In genomic region chr11:19012463-19013115, GRCm38 (mm10) we compare ENCODE assay signal across 9 mouse cellular contexts. TPM values are rescaled to one million over a fixed set of nuclear protein-coding genes. Genes with fewer than 3 reads are reported as not detected.
A peak's percentile ranks its signal among the peaks of the same experiment; 100 is the strongest.
DNase-seq lines count a peak whose midpoint lies in the region; ATAC-seq lines count a peak whose summit lies in the region.
"Had no signal": no experiment of that assay in that cellular context is flagged by ENCODE, and none has a peak within 500 bp of the region (broad histone marks: within the 10 kb centered on the region; RNA-seq: fewer than 3 reads in every experiment).

No protein-coding gene starts in this region.

- no peaks in the 10 kb centered on the region for H3K36me3 ChIP-seq in heart, embryonic 15.5 days
- no peaks in the 10 kb centered on the region for H3K36me3 ChIP-seq in midbrain, embryonic 11.5 days (ENCODE audit: control insufficient read depth, insufficient read depth, low read length)

- H3K27ac ChIP-seq in heart, embryonic 15.5 days = peak overlapping the region; percentile 86
- no peak overlapping the region for H3K27ac ChIP-seq in midbrain, embryonic 11.5 days (ENCODE audit: low read depth, low read length)

- peak; percentile 44 for DNase-seq in embryo, embryonic 10.5 days (ENCODE audit: low spot score)
- no peak for DNase-seq in embryo, embryonic 11 days
- peak; percentile 43 for DNase-seq in 3T3-L1 (ENCODE audit: low read depth, low spot score)
- peak; percentile 89 for DNase-seq in midbrain, embryonic 11.5 days (ENCODE audit: low spot score, missing footprints)
- DNase-seq in thymus, postnatal 10 days (ENCODE audit: low spot score in 2 of 2) = no peak
- no peak for DNase-seq in urinary bladder, adult 2 months (ENCODE audit: low spot score)
- DNase-seq: spleen, adult 18-20 months had no signal

- H3K4me3 ChIP-seq in heart, embryonic 15.5 days = peak overlapping the region; percentile 70
- H3K4me3 ChIP-seq in midbrain, embryonic 11.5 days (ENCODE audit: low read depth, low read length) = no peak overlapping the region

- 21% methylated on average over 2 of the region's 2 CpGs for WGBS in heart, embryonic 15.5 days
- 21% methylated on average over 2 of the region's 2 CpGs for WGBS in midbrain, embryonic 11.5 days

- H3K9ac ChIP-seq in heart, embryonic 15.5 days = peak overlapping the region; percentile 96
- no peak overlapping the region for H3K9ac ChIP-seq in midbrain, embryonic 11.5 days (ENCODE audit: low read length)

- no peaks in the 10 kb centered on the region for H3K27me3 ChIP-seq in heart, embryonic 15.5 days
- peaks cover 15% of the 10 kb centered on the region for H3K27me3 ChIP-seq in midbrain, embryonic 11.5 days (ENCODE audit: control insufficient read depth, insufficient read depth, low read length)

- peaks cover 33% of the 10 kb centered on the region for H3K4me1 ChIP-seq in heart, embryonic 15.5 days (replicated peaks)
- peaks cover 67% of the 10 kb centered on the region for H3K4me1 ChIP-seq in midbrain, embryonic 11.5 days (ENCODE audit: control insufficient read depth, insufficient read depth, low read length)

- H3K9me3 ChIP-seq in heart, embryonic 15.5 days (replicated peaks) = no peaks in the 10 kb centered on the region
- H3K9me3 ChIP-seq in midbrain, embryonic 11.5 days (ENCODE audit: control insufficient read depth, low read length) = no peaks in the 10 kb centered on the region

- peak overlapping the region; percentile 81 for H3K4me2 ChIP-seq in heart, embryonic 15.5 days
- H3K4me2 ChIP-seq in midbrain, embryonic 11.5 days = 0 out of 2 replicates have a peak overlapping the region, but pooled peaks have one; percentile 9

- ATAC-seq in heart, embryonic 15.5 days (replicated peaks; ENCODE audit: insufficient number of reproducible peaks, insufficient read depth, low FRiP score, low read depth) = no peak
- ATAC-seq in midbrain, embryonic 11.5 days (ENCODE audit: low FRiP score) = no peak
- no peak for ATAC-seq in monocyte, adult 5-6 weeks (replicated peaks; ENCODE audit: insufficient number of reproducible peaks, low FRiP score, low TSS enrichment, poor library complexity, severe bottlenecking)

RNA-seq across cellular contexts. Expression of gene Meis1, which starts 6.2 kb away (rescaled TPM):
- 51.8 and 67.7 TPM in 2 replicates for polyA plus RNA-seq in heart, embryonic 15.5 days (2015; fragmentation: Nextera tagmentation; extraction: Ambion mirVana)
- polyA plus RNA-seq in midbrain, embryonic 11.5 days (2014; fragmentation: Nextera tagmentation; extraction: Ambion mirVana) = 39.4 and 39.6 TPM in 2 replicates
- 6.7 to 11.1 TPM (median 10.2 TPM) in 3 replicates for total RNA-seq in monocyte, adult 5-6 weeks (2017)
- 127 and 134 TPM in 2 replicates for polyA plus RNA-seq in urinary bladder, adult 2 months (2012; rRNA removed)

Comparison
In these comparisons a context has a peak if more than half of its experiments do, and no peak if none do; other contexts are left out.
1. DNase-seq: peak in embryo, embryonic 10.5 days (single experiment), 3T3-L1 (single experiment) and midbrain, embryonic 11.5 days (single experiment); none in embryo, embryonic 11 days (single experiment), thymus, postnatal 10 days (0 of 2) and urinary bladder, adult 2 months (single experiment).